Mouse (Mus musculus): ENCODE measurements around the gene Micu1. TPM values are rescaled to one million over a fixed set of nuclear protein-coding genes. Genes with fewer than 3 reads are reported as not detected.

The Micu1 gene
- polyA plus RNA-seq, 1 experiment from 2014 or later = 52.4 TPM

- no peaks in the 10 kb centered on the region for H3K27me3 ChIP-seq
- in situ Hi-C loops (cut with MboI; ENCODE audit: low pct_unique_long_range_greater_than_20kb) = no loop called here
- no peak for DNase-seq (ENCODE audit: low read depth, low spot score)
- ChIA-PET POLR2A (no interaction called here), CTCF (no interaction called here)
- no peak for TF ChIP-seq CTCF (IDR thresholded peaks at IDR 0.05)
- ATAC-seq = no peak
Observed at GRCm38 (mm10) chr10:59878823-59879222, 176.5 kb downstream of the Micu1 start.

GRCm38 (mm10) chr10:59879255-59880028, 177.2 kb downstream of the Micu1 start, which contains the start of gene Dnajb12:
Gene Dnajb12, plus strand, starts transcription at chr10:59879556.
- no peak for TF ChIP-seq CTCF (IDR thresholded peaks at IDR 0.05)
- in situ Hi-C loops (cut with MboI; ENCODE audit: low pct_unique_long_range_greater_than_20kb) = no loop called here
- POLR2A ChIA-PET = no interaction called here

DNA sequence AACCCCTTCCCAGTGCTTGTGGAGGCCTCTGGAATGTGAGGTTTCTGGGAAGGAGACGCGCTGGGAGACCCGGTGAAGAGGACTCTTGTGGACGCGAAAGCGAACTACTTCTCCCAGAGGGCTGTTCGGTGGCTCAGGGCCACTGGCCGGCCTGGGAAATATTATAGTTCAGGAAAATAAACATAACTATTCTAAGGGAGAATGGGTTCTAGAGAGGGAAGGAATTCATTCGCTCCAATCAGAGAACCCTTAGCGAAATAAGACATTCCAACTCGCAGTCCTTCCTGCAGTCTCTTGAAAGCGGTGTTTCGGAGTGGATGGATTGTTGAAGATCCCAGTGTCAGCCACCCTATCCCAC, 177.7 kb downstream of the Micu1 start:
- TF ChIP-seq CTCF (IDR thresholded peaks at IDR 0.05) = no peak
- ATAC-seq (peak; percentile 55), DNase-seq (ENCODE audit: low read depth, low spot score) (no peak)
- POLR2A ChIA-PET = interaction anchor here (0.6 kb wide), 1 partner anchor 267 kb away, joined by 4 read pairs; no protein-coding TSS in a partner anchor
- in situ Hi-C loops (cut with MboI; ENCODE audit: low pct_unique_long_range_greater_than_20kb) = no loop called here
- H3K27me3 ChIP-seq = no peaks in the 10 kb centered on the region
- CTCF ChIA-PET = no interaction called here

More at GRCm38 (mm10) chr10:59879255-59880028, 177.2 kb downstream of the Micu1 start, which contains the start of gene Dnajb12:
- peak; percentile 71 for DNase-seq (ENCODE audit: low read depth, low spot score)
- peak; percentile 88 for ATAC-seq
- CTCF ChIA-PET = no interaction called here
- no peaks in the 10 kb centered on the region for H3K27me3 ChIP-seq

DNA sequence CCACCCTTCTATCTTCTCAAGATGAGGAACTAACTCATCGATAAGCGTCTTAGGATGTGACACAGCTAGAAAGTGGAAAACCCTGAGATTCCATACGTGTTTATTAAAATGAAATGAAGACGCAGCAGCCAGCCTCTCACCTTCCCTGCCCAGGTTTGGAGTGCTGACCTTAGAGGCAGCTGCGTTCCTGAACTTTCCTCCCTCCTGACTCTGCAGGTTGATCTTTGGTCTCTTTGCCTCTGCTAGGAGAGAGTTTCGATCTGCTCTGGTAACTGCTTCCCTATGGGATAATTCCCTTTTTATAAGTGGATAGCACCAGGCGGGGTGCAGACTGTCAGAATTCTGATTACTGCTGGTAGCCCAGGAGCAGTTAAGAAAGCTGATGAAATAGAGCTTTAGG, 178.6 kb downstream of the Micu1 start:
- no peak for TF ChIP-seq CTCF (IDR thresholded peaks at IDR 0.05)
- H3K27me3 ChIP-seq = no peaks in the 10 kb centered on the region
- DNase-seq (ENCODE audit: low read depth, low spot score) (no peak), ATAC-seq (no peak)
- POLR2A ChIA-PET = interaction anchor here (0.6 kb wide), 1 partner anchor 106 kb away, joined by 3 read pairs; no protein-coding TSS in a partner anchor
- CTCF ChIA-PET = no interaction called here
- in situ Hi-C loops (cut with MboI; ENCODE audit: low pct_unique_long_range_greater_than_20kb) = no loop called here

GRCm38 (mm10) chr10:59884327-59885173, 182.3 kb downstream of the Micu1 start:
- in situ Hi-C loops (cut with MboI; ENCODE audit: low pct_unique_long_range_greater_than_20kb) = loop anchor here (5.0 kb wide), 2 partner anchors 123 to 183 kb away; no protein-coding TSS in a partner anchor
- no peaks in the 10 kb centered on the region for H3K27me3 ChIP-seq
- DNase-seq (ENCODE audit: low read depth, low spot score) (no peak), ATAC-seq (no peak)
- TF ChIP-seq CTCF (IDR thresholded peaks at IDR 0.05) = no peak
- CTCF ChIA-PET = interaction anchor here (0.9 to 3.1 kb wide), 2 partner anchors 9 to 10 kb away, joined by 4 to 11 read pairs; no protein-coding TSS in a partner anchor
- POLR2A ChIA-PET = interaction anchor here (0.6 kb wide), 1 partner anchor 603 kb away, joined by 7 read pairs; no protein-coding TSS in a partner anchor

DNA sequence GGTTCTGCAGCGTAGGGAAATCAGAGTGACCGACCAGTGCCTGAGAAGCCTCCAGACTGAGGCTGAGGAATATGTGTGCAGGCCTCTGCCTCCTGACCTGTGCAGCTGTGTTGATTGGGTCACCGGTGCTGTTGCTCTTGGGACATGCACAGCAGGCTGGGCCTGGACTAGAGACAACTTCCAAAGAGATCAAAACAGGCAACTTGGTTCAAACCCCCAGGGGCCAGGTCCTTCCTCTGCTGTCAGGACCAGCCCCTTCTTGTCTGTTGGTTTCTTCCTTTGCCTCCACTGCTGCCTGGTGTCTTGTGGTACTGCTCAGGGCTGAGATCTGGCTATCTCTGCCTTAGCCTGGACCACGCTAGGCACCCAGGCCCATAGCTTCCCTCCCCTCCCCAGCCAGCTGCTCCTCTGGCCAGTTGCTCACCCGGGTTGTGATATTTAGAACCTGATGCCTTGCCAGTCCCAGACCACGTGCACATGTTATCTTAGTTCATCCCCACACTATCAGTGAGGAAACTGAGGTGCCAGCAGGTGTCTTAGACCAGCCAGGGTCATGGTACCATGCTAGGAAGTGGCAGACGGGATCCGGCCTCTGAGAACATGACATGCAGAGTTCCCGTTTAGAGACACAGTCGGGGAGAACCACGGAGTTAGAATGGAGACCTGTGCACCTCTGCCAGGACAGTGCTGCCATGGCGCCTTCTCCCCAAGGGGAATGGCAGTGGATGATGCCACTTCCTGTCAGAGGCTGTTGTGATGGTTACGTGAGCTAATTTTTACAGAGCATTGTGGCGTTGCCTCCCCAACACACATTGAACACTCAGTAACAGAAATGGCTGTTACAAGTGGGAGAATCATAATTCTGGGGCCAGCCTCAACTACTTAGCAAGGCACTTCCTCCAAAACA, 183.2 kb downstream of the Micu1 start:
- in situ Hi-C loops (cut with MboI; ENCODE audit: low pct_unique_long_range_greater_than_20kb) = loop anchor here (5.0 kb wide), 2 partner anchors 122 to 182 kb away; no protein-coding TSS in a partner anchor
- POLR2A ChIA-PET = no interaction called here
- TF ChIP-seq CTCF (IDR thresholded peaks at IDR 0.05) = no peak
- CTCF ChIA-PET = interaction anchor here (1.3 to 3.1 kb wide), 3 partner anchors 9 to 13 kb away, joined by 3 to 11 read pairs (median 4); no protein-coding TSS in a partner anchor
- no peaks in the 10 kb centered on the region for H3K27me3 ChIP-seq
- ATAC-seq (no peak), DNase-seq (ENCODE audit: low read depth, low spot score) (no peak)

DNA sequence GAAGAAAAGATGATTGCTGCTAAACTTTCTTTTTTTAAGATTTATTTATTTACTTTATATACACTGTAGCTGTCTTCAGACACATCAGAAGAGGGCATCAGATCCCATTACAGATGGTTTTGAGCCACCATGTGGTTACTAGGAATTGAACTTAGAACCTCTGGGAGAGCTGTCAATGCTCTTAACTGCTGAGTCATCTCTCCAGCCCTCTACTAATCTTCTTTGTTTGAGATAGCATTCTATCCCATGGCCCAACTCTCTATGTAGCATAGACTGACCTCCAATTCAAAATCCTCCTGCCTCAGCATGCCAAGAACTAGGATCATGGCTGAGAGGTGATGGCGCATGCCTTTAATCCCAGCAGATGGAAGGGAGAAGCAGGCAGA, 183.8 kb downstream of the Micu1 start:
- no peak for DNase-seq (ENCODE audit: low read depth, low spot score)
- ChIA-PET POLR2A (no interaction called here), CTCF (interaction anchor here (1.3 to 1.8 kb wide), 2 partner anchors 9 to 12 kb away, joined by 3 to 4 read pairs; no protein-coding TSS in a partner anchor)
- no peak for TF ChIP-seq CTCF (IDR thresholded peaks at IDR 0.05)
- in situ Hi-C loops (cut with MboI; ENCODE audit: low pct_unique_long_range_greater_than_20kb) = loop anchor here (5.0 kb wide), 2 partner anchors 121 to 181 kb away; no protein-coding TSS in a partner anchor
- ATAC-seq = no peak
- no peaks in the 10 kb centered on the region for H3K27me3 ChIP-seq

GRCm38 (mm10) chr10:59887432-59887831, 185.2 kb downstream of the Micu1 start:
- ATAC-seq = no peak
- H3K27me3 ChIP-seq = no peaks in the 10 kb centered on the region
- in situ Hi-C loops (cut with MboI; ENCODE audit: low pct_unique_long_range_greater_than_20kb) = loop anchor here (5.0 kb wide), 2 partner anchors 120 to 180 kb away; no protein-coding TSS in a partner anchor
- TF ChIP-seq CTCF (IDR thresholded peaks at IDR 0.05) = no peak
- ChIA-PET CTCF (no interaction called here), POLR2A (interaction anchor here (0.9 kb wide), 1 partner anchor 11 kb away, joined by 3 read pairs; no protein-coding TSS in a partner anchor)
- no peak for DNase-seq (ENCODE audit: low read depth, low spot score)

- TF ChIP-seq CTCF (IDR thresholded peaks at IDR 0.05) = no peak
- ATAC-seq = no peak
- in situ Hi-C loops (cut with MboI; ENCODE audit: low pct_unique_long_range_greater_than_20kb) = loop anchor here (5.0 kb wide), 2 partner anchors 118 to 178 kb away; no protein-coding TSS in a partner anchor
- H3K27me3 ChIP-seq = no peaks in the 10 kb centered on the region
- POLR2A ChIA-PET = no interaction called here
- DNase-seq (ENCODE audit: low read depth, low spot score) = no peak
- CTCF ChIA-PET = interaction anchor here (1.3 kb wide), 1 partner anchor 61 kb away, joined by 5 read pairs; no protein-coding TSS in a partner anchor
Observed at GRCm38 (mm10) chr10:59889339-59889738, 187.1 kb downstream of the Micu1 start.

Data from Patski (cell line).